Mouse (Mus musculus): Measurements from ENCODE around the gene Magi1. TPM values are rescaled to one million over a fixed set of nuclear protein-coding genes. Genes with fewer than 3 reads are reported as not detected.

The Magi1 gene
- polyA plus RNA-seq, 1 experiment from 2014 or later = 29.9 TPM

GRCm38 (mm10) chr6:94070702-94071101 is 213.0 kb downstream of the Magi1 start:
- H3K4me2 ChIP-seq = no peak overlapping the region
- no peak overlapping the region for H3K9ac ChIP-seq (replicated peaks)
- H3K36me3 ChIP-seq = no peaks in the 10 kb centered on the region
- H3K9me3 ChIP-seq (replicated peaks) = no peaks in the 10 kb centered on the region
- no peak overlapping the region for H3K4me3 ChIP-seq (replicated peaks)
- 83% methylated on average over 3 of the region's 3 CpGs for WGBS
- H3K27ac ChIP-seq (replicated peaks) = no peak overlapping the region
- no peak for ATAC-seq (ENCODE audit: low FRiP score)
- peaks cover 3% of the 10 kb centered on the region; the same call in 1 of the 2 replicates for H3K4me1 ChIP-seq
- no peaks in the 10 kb centered on the region for H3K27me3 ChIP-seq (replicated peaks)

- no peak overlapping the region for H3K4me3 ChIP-seq (replicated peaks)
- H3K9ac ChIP-seq (replicated peaks) = no peak overlapping the region
- H3K4me1 ChIP-seq = no peaks in the 10 kb centered on the region
- no peaks in the 10 kb centered on the region for H3K9me3 ChIP-seq (replicated peaks)
- no peaks in the 10 kb centered on the region for H3K27me3 ChIP-seq (replicated peaks)
- H3K27ac ChIP-seq (replicated peaks) = no peak overlapping the region
- no peak for ATAC-seq (ENCODE audit: low FRiP score)
- WGBS = 63% methylated on average over 3 of the region's 3 CpGs
- H3K4me2 ChIP-seq = no peak overlapping the region
- H3K36me3 ChIP-seq = no peaks in the 10 kb centered on the region
Measured at GRCm38 (mm10) chr6:94069421-94069820, 214.3 kb downstream of the Magi1 start.

DNA sequence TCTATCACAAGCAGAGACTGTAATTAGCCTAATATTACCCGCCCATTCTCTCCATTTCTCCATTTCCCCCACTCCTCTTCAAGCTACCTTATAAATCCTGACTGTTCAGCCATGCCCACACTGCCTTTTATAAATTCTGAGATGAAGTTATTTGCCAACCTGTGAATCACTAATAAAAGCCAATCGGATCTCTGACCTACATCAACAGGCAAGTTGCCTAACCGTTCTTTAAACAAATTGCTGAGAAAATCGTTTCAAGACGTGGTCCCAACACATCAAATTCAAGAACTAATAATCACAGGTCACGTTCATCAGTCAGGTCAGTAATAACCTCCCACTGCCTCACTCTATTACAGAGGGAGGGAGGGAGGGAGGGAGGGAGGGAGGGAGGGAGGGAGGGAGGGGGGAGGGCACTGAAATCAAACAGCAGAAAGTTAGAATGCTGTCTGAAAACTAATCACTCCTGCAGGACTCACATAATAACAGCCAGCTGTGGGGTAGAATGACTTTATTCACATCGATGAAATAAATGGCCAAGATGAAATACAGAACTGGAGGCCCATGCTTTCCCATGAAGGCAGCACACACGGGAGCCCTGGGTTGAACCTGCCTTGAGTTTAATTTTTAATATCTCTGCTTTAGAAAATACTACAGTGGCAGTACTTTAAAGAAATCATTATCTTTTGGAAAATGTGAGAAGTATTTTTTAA is 215.8 kb downstream of the Magi1 start:
- no peaks in the 10 kb centered on the region for H3K27me3 ChIP-seq (replicated peaks)
- H3K36me3 ChIP-seq = no peaks in the 10 kb centered on the region
- no peak for ATAC-seq (ENCODE audit: low FRiP score)
- H3K27ac ChIP-seq (replicated peaks) = no peak overlapping the region
- H3K4me3 ChIP-seq (replicated peaks) = no peak overlapping the region
- no peaks in the 10 kb centered on the region for H3K9me3 ChIP-seq (replicated peaks)
- no peak overlapping the region for H3K4me2 ChIP-seq
- no peak overlapping the region for H3K9ac ChIP-seq (replicated peaks)
- WGBS = 39% methylated on average over 8 of the region's 8 CpGs
- no peaks in the 10 kb centered on the region for H3K4me1 ChIP-seq

- Histone ChIP-seq H3K4me1 (peaks cover 11% of the 10 kb centered on the region; the same call in 1 of the 2 replicates), H3K9me3 (replicated peaks) (no peaks in the 10 kb centered on the region), H3K4me3 (replicated peaks) (no peak overlapping the region), H3K9ac (replicated peaks) (no peak overlapping the region), H3K27ac (replicated peaks) (no peak overlapping the region), H3K4me2 (no peak overlapping the region), H3K36me3 (no peaks in the 10 kb centered on the region), H3K27me3 (replicated peaks) (no peaks in the 10 kb centered on the region)
- 76% methylated on average over 4 of the region's 4 CpGs for WGBS
- ATAC-seq (ENCODE audit: low FRiP score) = no peak
Measured at GRCm38 (mm10) chr6:94064832-94065231, 218.9 kb downstream of the Magi1 start.

GRCm38 (mm10) chr6:94063542-94063941 is 220.2 kb downstream of the Magi1 start:
- Histone ChIP-seq H3K4me1 (peaks cover 11% of the 10 kb centered on the region; the same call in 1 of the 2 replicates), H3K4me3 (replicated peaks) (no peak overlapping the region), H3K27me3 (replicated peaks) (no peaks in the 10 kb centered on the region), H3K27ac (replicated peaks) (no peak overlapping the region), H3K9me3 (replicated peaks) (no peaks in the 10 kb centered on the region), H3K4me2 (no peak overlapping the region), H3K36me3 (no peaks in the 10 kb centered on the region), H3K9ac (replicated peaks) (no peak overlapping the region)
- ATAC-seq (ENCODE audit: low FRiP score) = no peak
- 90% methylated on average over 4 of the region's 4 CpGs for WGBS

DNA sequence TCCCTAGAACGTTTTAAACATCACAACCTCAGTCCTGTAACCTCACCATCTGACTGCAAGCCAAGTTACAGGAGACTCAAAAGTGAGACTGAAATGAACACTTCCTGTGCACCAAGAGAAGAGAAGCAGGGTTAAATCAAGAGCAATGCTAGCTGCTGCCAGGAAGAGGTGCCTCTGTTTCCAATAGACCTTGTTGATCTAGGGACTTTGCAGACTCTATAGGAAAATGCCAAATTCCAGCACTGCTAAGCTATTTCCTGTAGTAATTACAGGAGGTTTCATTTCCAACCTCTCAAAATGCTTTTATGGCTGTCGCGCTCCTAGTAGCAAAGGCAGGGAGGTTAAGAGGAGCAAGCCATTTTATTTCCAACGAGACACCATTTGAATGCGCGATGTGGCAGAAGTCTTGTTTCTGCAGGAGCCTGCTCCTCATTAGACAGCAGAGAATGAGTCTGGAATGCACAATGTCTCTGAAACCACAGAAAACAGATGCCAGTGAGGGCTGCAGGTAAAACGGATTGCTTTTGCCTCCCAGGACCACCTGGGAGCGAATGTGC is 222.2 kb downstream of the Magi1 start:
- 52% methylated on average over 8 of the region's 8 CpGs for WGBS
- Histone ChIP-seq H3K27ac (replicated peaks) (peak overlapping the region; percentile 43; the same call in 1 of the 2 replicates), H3K4me3 (replicated peaks) (no peak overlapping the region), H3K9me3 (replicated peaks) (no peaks in the 10 kb centered on the region), H3K4me2 (no peak overlapping the region), H3K9ac (replicated peaks) (no peak overlapping the region), H3K36me3 (no peaks in the 10 kb centered on the region), H3K27me3 (replicated peaks) (no peaks in the 10 kb centered on the region), H3K4me1 (peaks cover 11% of the 10 kb centered on the region; the same call in 1 of the 2 replicates)
- ATAC-seq (ENCODE audit: low FRiP score) = no peak

DNA sequence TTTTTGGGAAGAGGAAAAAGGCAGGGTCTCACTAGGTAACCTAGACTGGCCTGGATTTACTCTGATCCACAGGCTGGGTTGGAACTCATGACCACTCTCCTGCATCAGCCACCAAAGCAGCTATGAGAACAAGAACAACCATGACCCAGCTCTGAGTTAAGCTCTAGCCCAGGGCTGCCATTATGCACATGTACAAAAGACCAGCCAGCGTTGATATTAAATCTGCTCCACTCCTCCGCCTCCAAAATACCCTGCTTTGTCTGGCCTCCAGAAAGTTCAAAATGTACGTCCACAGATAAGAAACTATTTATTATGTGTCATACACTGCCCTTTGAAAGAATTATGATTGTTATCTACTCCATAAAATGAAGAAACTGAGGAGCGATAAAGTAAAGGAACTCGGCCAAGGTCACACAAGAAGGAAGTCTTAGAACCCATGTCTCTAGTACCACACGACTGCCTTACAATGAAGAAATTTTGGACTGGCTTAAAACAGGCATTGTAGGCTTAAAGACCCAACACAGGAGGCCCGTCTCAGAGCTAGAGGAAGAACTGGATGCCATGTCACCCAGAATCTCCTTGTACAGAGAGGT is 223.0 kb downstream of the Magi1 start:
- Histone ChIP-seq H3K4me3 (replicated peaks) (no peak overlapping the region), H3K4me2 (no peak overlapping the region), H3K36me3 (no peaks in the 10 kb centered on the region), H3K9me3 (replicated peaks) (no peaks in the 10 kb centered on the region), H3K9ac (replicated peaks) (no peak overlapping the region), H3K27ac (replicated peaks) (no peak overlapping the region), H3K4me1 (peaks cover 11% of the 10 kb centered on the region; the same call in 1 of the 2 replicates), H3K27me3 (replicated peaks) (no peaks in the 10 kb centered on the region)
- no peak for ATAC-seq (ENCODE audit: low FRiP score)
- WGBS = 96% methylated on average over 7 of the region's 7 CpGs

DNA sequence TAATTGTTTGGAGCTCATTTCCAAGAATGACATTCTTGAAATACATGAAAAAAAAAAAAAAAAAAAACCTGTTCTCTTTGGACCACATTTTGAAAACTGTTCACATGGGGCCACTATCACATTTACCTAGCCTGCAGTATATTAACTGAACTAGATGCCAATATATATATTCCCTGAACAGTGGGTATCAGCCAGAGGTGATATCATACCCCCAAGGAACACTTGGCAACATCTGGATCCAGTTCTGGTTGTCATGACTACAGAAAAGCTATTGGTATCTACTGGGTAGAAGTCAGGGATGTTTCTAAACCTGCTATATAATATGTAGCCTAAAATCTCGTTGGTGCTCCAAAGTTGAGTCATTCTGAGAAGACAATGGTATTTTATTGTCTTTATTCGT is 224.6 kb downstream of the Magi1 start:
- Histone ChIP-seq H3K4me3 (replicated peaks) (no peak overlapping the region), H3K9me3 (replicated peaks) (no peaks in the 10 kb centered on the region), H3K36me3 (no peaks in the 10 kb centered on the region), H3K9ac (replicated peaks) (no peak overlapping the region), H3K27me3 (replicated peaks) (no peaks in the 10 kb centered on the region), H3K27ac (replicated peaks) (no peak overlapping the region), H3K4me1 (peaks cover 11% of the 10 kb centered on the region; the same call in 1 of the 2 replicates), H3K4me2 (no peak overlapping the region)
- no peak for ATAC-seq (ENCODE audit: low FRiP score)
- 82% methylated on average over 2 of the region's 2 CpGs for WGBS

- no peak overlapping the region for H3K27ac ChIP-seq (replicated peaks)
- 0% methylated on average over 1 of the region's 1 CpGs for WGBS
- no peaks in the 10 kb centered on the region for H3K4me1 ChIP-seq
- ATAC-seq (ENCODE audit: low FRiP score) = no peak
- H3K9me3 ChIP-seq (replicated peaks) = no peaks in the 10 kb centered on the region
- H3K36me3 ChIP-seq = no peaks in the 10 kb centered on the region
- H3K4me3 ChIP-seq (replicated peaks) = no peak overlapping the region
- H3K27me3 ChIP-seq (replicated peaks) = no peaks in the 10 kb centered on the region
- no peak overlapping the region for H3K4me2 ChIP-seq
- no peak overlapping the region for H3K9ac ChIP-seq (replicated peaks)
Measured at GRCm38 (mm10) chr6:94053920-94054319, 229.8 kb downstream of the Magi1 start.

DNA sequence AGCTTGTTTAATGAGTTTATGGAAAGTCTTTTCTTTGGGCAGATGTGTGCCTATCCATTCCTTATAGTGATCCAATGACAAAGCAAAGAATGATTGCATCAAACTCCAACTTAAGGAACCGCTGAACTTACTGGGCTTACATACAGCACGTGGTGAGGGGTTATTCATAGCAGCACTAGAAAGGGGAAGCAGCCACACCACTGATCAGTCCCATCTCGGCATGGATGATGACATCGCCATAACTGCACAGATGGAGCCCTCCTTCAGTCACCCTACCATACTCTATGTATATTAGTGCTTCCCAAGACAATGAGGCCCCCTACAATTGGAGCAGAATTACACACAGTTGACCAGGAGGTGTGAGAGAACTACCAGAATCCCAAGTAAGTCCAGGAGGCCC is 238.5 kb downstream of the Magi1 start:
- Histone ChIP-seq H3K36me3 (no peaks in the 10 kb centered on the region), H3K4me2 (no peak overlapping the region), H3K4me1 (no peaks in the 10 kb centered on the region), H3K27me3 (replicated peaks) (no peaks in the 10 kb centered on the region), H3K9ac (replicated peaks) (no peak overlapping the region), H3K4me3 (replicated peaks) (no peak overlapping the region), H3K9me3 (replicated peaks) (no peaks in the 10 kb centered on the region), H3K27ac (replicated peaks) (no peak overlapping the region)
- no peak for ATAC-seq (ENCODE audit: low FRiP score)
- WGBS = 94% methylated on average over 4 of the region's 4 CpGs

- H3K9me3 ChIP-seq (replicated peaks) = no peaks in the 10 kb centered on the region
Measured at GRCm38 (mm10) chr6:94043461-94043860, 240.3 kb downstream of the Magi1 start.

DNA sequence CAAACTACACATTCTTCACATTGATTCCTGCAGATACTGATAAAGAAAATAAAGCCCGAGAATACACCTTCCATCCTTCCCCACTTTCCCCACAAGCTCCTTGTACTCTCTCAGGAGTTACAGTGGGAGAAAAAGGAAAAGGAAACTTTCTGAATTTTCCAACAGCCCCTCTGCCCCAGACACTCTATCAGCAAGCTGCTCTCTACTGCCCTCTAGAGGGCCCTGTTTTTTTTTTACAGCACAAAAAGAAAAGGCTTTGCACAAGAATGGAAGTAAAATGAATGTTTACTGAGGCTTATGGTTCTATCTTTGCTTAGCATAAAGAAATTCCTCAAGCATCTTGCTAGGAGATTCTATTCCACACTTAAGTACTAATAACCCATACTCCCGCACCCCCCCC is 243.6 kb downstream of the Magi1 start:
- H3K27ac ChIP-seq (replicated peaks) = no peak overlapping the region
- H3K4me2 ChIP-seq = no peak overlapping the region
- 62% methylated on average over 2 of the region's 2 CpGs for WGBS
- no peak for ATAC-seq (ENCODE audit: low FRiP score)
- H3K4me3 ChIP-seq (replicated peaks) = no peak overlapping the region
- no peaks in the 10 kb centered on the region for H3K9me3 ChIP-seq (replicated peaks)
- no peaks in the 10 kb centered on the region for H3K4me1 ChIP-seq
- H3K9ac ChIP-seq (replicated peaks) = no peak overlapping the region
- no peaks in the 10 kb centered on the region for H3K27me3 ChIP-seq (replicated peaks)
- no peaks in the 10 kb centered on the region for H3K36me3 ChIP-seq

More at GRCm38 (mm10) chr6:94043461-94043860, 240.3 kb downstream of the Magi1 start:
- H3K27me3 ChIP-seq (replicated peaks) = no peaks in the 10 kb centered on the region
- H3K4me3 ChIP-seq (replicated peaks) = no peak overlapping the region
- no peaks in the 10 kb centered on the region for H3K4me1 ChIP-seq
- H3K36me3 ChIP-seq = no peaks in the 10 kb centered on the region
- no peak overlapping the region for H3K9ac ChIP-seq (replicated peaks)
- H3K4me2 ChIP-seq = no peak overlapping the region
- 68% methylated on average over 7 of the region's 7 CpGs for WGBS
- ATAC-seq (ENCODE audit: low FRiP score) = no peak
- H3K27ac ChIP-seq (replicated peaks) = no peak overlapping the region
